Mouse (Mus musculus) lung, postnatal 0 days (tissue): ENCODE results near the gene Oxct2a. TPM values are rescaled to one million over a fixed set of nuclear protein-coding genes. Genes with fewer than 3 reads are reported as not detected.
"Not testable (repeated sequence)": the region's sequence is repeated elsewhere in the genome, so short reads cannot be mapped to it uniquely, and the experiment has no call there.

Experiments
- ATAC-seq: fragments of 200-750 bp; cut with Nextera tagmentation; 2 replicates; pipeline ENCODE4 v1.8.0; 2017; ENCODE audit warnings: moderate library complexity
- DNase-seq: peaks from one replicate; pipeline ENCODE4 v3.0.0-alpha.2; 2016; ENCODE audit warnings: low spot score
- H3K27ac ChIP-seq: fragments of 300-500 bp; sonication (generic); 2 replicates; pipeline ENCODE4 v1.5.1; 2014; ENCODE audit warnings: antibody characterized with exemption, mild to moderate bottlenecking, low read length, mixed read lengths
- H3K27me3 ChIP-seq: fragments of 300-500 bp; sonication (generic); replicated peaks from 2 replicates; pipeline ENCODE4 v1.6.1; 2014; ENCODE audit warnings: low read length, mixed read lengths; ENCODE audit not compliant: insufficient read depth
- H3K36me3 ChIP-seq: fragments of 300-500 bp; sonication (generic); 2 replicates; pipeline ENCODE4 v1.6.1; 2014; ENCODE audit warnings: low read length, mixed read lengths; ENCODE audit not compliant: insufficient read depth
- H3K4me1 ChIP-seq: fragments of 300-500 bp; sonication (generic); 2 replicates; pipeline ENCODE4 v1.6.1; 2014; ENCODE audit warnings: antibody characterized with exemption, low read depth, low read length, mixed read lengths; ENCODE audit not compliant: insufficient read depth
- H3K4me2 ChIP-seq: fragments of 300-500 bp; sonication (generic); replicated peaks from 2 replicates; pipeline ENCODE4 v1.6.1; 2014; ENCODE audit warnings: low read depth, mild to moderate bottlenecking, low read length, moderate library complexity, mixed read lengths
- H3K4me3 ChIP-seq: fragments of 300-500 bp; sonication (generic); 2 replicates; pipeline ENCODE4 v1.5.1; 2014; ENCODE audit warnings: low read depth, low read length
- H3K9ac ChIP-seq: fragments of 300-500 bp; sonication (generic); replicated peaks from 2 replicates; pipeline ENCODE4 v1.6.1; 2014; ENCODE audit warnings: low read depth, mild to moderate bottlenecking
- H3K9me3 ChIP-seq: fragments of 300-500 bp; sonication (generic); 2 replicates; pipeline ENCODE4 v1.6.1; 2016; ENCODE audit warnings: low read length, mixed read lengths
- CTCF ChIP-seq: IDR thresholded peaks from 2 replicates; pipeline ENCODE4 v1.5.1; 2016; ENCODE audit warnings: antibody characterized with exemption, mild to moderate bottlenecking
- EP300 ChIP-seq: IDR thresholded peaks from 2 replicates; pipeline ENCODE4 v1.6.1; 2016; ENCODE audit warnings: antibody characterized with exemption, mild to moderate bottlenecking, control low read depth
- WGBS: fragments of 180-500 bp; shearing (Covaris S2); extraction: QIAGEN DNeasy Blood & Tissue Kit; methylation state at CpG from one replicate; pipeline ENCODE4 v1.1.7; 2014; 5-methylcytosine and 5-hydroxymethylcytosine counted together
- polyA plus RNA-seq: library from polyadenylated mRNA; unstranded; fragments of >200 nt; fragmentation: Nextera tagmentation; extraction: Ambion mirVana; gene quantifications from 2 replicates; pipeline ENCODE4 v1.2.1, GENCODE M21; 2015

Oxct2a gene
- polyA plus RNA-seq, 1 experiment from 2014 or later, result not detected

DNA sequence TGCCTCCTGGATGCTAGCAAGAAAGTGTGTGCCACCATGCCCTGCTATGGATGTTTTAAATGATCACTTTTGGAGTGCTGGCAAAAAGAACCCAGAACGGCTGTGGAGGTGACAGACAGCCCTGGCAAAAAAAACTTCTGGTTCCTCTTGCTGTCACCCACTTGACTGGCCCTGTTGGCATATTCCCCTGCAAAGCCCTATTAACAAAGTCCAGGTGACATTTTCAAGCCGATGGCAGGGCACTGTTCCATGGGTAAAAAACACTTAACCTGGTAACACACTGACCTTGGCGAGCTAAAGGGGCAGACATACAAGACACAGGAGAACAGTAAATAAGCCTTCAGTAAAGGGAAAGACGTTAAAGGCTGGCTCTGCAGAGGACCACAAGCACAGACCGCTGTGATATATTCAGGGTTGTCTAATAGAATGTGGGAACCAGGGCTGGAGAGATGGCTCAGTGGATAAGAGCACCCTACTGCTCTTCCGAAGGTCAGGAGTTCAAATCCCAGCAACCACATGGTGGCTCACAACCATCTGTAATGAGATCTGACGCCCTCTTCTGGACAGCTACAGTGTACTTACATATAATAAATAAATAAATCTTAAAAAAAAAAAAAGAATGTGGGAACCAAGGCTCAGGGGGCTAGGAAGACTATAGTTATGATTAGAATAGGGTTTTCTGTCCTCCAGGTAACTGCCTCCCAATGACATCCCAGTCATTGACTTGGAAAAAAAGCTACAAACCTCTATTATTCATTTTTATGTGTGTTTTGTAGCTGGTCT is 29.6 kb downstream of the Oxct2a start:
- Histone ChIP-seq H3K4me1 (no peaks in the 10 kb centered on the region), H3K9me3 (no peaks in the 10 kb centered on the region), H3K9ac (no peak overlapping the region), H3K27ac (no peak overlapping the region), H3K27me3 (no peaks in the 10 kb centered on the region), H3K36me3 (peaks cover 30% of the 10 kb centered on the region; the same call in 1 of the 2 replicates), H3K4me2 (no peak overlapping the region), H3K4me3 (no peak overlapping the region)
- TF ChIP-seq EP300 (no peak), CTCF (no peak)
- ATAC-seq (no peak), DNase-seq (no peak)
- 74% methylated on average over 7 of the region's 7 CpGs for WGBS

DNA sequence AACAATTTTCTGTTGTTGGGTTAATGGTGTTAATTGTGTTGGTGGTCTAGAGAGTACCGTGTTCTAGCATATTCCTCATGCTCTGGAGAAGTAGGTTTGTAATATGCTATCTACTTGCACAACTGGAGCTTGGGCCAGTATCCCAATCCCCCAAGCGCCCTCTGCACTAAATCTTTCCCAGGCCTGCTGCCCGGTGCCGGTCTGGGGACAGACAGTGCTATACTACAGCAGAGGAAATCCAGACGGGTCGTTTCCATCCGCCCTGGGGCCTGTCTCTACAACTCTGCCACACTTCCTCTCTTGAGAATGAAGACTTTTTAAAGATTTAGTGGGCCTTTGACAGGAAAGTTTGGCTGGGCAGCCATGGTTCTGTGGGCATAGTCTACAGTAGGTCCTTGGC is 30.4 kb downstream of the Oxct2a start:
- no peak for TF ChIP-seq EP300
- TF ChIP-seq CTCF, result no peak
- Histone ChIP-seq H3K4me3 (no peak overlapping the region), H3K36me3 (peaks cover 30% of the 10 kb centered on the region; the same call in 1 of the 2 replicates), H3K27ac (no peak overlapping the region), H3K27me3 (no peaks in the 10 kb centered on the region), H3K9me3 (no peaks in the 10 kb centered on the region), H3K4me2 (no peak overlapping the region), H3K9ac (no peak overlapping the region), H3K4me1 (no peaks in the 10 kb centered on the region)
- 91% methylated on average over 5 of the region's 7 CpGs for WGBS
- no peak for ATAC-seq
- DNase-seq, result no peak

DNA sequence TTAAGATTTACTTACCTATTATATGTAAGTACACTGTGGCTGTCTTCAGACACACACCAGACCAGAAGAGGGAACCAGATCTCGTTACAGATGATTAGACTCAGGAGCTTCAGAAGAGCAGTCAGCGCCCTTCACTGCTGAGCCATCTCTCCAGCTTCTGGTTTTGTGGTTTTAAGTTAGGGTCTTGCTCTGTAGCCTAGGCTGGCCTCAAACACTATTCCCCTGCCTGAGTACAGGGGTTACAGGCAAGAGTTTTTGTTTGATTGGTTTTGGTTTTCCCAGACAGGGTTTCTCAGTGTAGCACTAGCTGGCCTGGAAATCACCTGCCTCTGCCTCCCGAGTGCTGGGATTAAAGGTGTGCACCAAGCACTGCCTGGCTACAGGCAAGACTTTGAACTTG is 31.0 kb downstream of the Oxct2a start:
- no peaks in the 10 kb centered on the region for H3K9me3 ChIP-seq
- no peak overlapping the region for H3K9ac ChIP-seq
- peaks cover 30% of the 10 kb centered on the region; the same call in 1 of the 2 replicates for H3K36me3 ChIP-seq
- TF ChIP-seq EP300 (no peak), CTCF (no peak)
- DNase-seq (no peak), ATAC-seq (no peak)
- no peak overlapping the region for H3K4me3 ChIP-seq
- no peaks in the 10 kb centered on the region for H3K27me3 ChIP-seq
- 93% methylated on average over 3 of the region's 3 CpGs for WGBS
- H3K4me1 ChIP-seq, result no peaks in the 10 kb centered on the region
- no peak overlapping the region for H3K4me2 ChIP-seq
- no peak overlapping the region for H3K27ac ChIP-seq

DNA sequence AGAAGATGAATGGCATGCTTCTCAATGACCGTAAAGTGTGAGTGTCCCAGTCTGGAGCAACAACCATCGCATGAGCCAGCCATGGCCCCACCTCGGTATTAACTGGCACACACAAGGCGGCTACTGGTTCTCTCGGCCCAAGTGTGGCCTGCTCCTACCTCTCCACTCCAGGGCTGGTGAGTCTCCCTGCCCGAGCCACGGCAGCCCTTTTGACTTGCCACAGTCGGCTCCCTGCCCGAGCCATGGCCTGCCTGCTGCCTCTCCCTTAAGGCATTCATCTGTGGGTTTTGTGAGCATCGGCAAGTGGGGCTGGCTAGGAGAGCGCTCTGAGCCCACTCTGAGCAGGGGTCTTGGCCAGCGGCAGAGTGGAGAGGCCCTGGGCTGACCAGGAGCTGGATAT is 34.4 kb downstream of the Oxct2a start:
- peaks cover 9% of the 10 kb centered on the region; the same call in 1 of the 2 replicates for H3K4me1 ChIP-seq
- H3K9ac ChIP-seq, result no peak overlapping the region
- DNase-seq, result no peak
- peaks cover 17% of the 10 kb centered on the region; the same call in 1 of the 2 replicates for H3K36me3 ChIP-seq
- no peaks in the 10 kb centered on the region for H3K27me3 ChIP-seq
- no peak overlapping the region for H3K4me3 ChIP-seq
- no peak overlapping the region for H3K4me2 ChIP-seq
- no peak for TF ChIP-seq EP300
- H3K27ac ChIP-seq, result no peak overlapping the region
- WGBS, result 91% methylated on average over 12 of the region's 12 CpGs
- no peaks in the 10 kb centered on the region for H3K9me3 ChIP-seq
- no peak for ATAC-seq

DNA sequence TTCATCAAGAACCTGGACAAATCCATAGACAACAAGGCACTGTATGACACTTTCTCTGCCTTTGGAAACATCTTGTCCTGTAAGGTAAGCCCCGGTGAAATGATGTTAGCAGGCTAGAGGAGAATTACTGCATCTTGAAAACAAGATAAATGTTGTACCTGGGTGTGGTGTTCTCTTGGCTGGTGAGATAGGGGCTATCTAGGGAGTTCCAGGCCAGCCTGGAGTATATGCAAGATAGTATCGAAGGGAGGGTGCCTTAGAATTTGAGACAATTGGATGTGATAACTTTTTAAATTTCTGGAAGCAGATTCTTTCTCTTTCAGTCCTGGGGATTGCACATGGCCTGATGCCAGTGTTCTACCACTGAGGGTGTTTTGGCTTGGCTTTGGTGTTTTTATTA is 36.6 kb downstream of the Oxct2a start:
- H3K9ac ChIP-seq, result no peak overlapping the region
- peaks cover 7% of the 10 kb centered on the region; the same call in 1 of the 2 replicates for H3K36me3 ChIP-seq
- no peak overlapping the region for H3K27ac ChIP-seq
- TF ChIP-seq EP300 (no peak), CTCF (no peak)
- H3K4me3 ChIP-seq, result no peak overlapping the region
- H3K27me3 ChIP-seq, result no peaks in the 10 kb centered on the region
- WGBS, result 94% methylated on average over 2 of the region's 2 CpGs
- no peaks in the 10 kb centered on the region for H3K9me3 ChIP-seq
- no peak overlapping the region for H3K4me2 ChIP-seq
- peaks cover 13% of the 10 kb centered on the region; the same call in 1 of the 2 replicates for H3K4me1 ChIP-seq
- ATAC-seq (no peak), DNase-seq (no peak)

DNA sequence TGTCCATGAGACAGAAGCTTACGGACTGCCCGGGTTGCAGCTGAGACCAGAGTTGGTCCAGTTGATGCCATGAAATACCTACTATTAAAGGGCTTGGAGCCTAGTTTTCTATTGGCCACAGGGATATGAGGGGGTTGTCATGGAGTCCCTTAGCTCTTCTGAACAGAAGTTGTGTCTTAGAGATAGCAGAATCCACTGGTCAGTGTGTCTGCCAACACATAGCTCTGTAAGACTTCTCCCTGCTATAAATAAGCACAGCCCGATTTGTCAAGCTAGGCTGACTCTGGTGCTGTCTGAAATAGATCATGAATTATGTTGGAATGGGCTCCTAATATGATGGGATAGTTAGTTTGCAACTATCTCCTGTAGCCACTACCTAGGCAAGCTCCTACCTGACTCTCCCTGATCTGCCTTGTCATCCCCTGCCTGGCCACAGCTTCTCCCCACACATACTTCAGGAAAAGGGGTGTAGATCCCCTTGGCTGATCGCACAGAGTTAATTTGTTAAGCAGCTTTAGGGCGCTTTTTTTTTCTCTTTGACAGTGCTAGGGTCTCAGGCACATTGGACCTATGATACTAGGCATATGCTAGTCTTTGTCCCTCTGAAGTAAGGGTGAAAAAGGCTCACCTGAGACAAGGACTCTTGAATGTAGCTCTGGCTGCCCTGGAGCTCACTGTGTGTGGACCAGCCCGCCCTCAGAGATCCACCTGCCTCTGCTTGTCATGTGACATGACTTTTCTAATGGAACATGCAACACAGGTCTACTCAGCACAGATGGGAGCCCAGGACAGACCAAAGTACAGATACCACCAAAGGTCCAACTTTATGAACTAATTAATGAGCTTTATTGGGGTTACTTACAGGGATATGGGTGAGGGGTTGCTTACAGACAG is 38.5 kb downstream of the Oxct2a start:
- Histone ChIP-seq H3K27me3 (no peaks in the 10 kb centered on the region), H3K4me2 (0 out of 2 replicates have a peak overlapping the region, but pooled peaks have one; percentile 57), H3K36me3 (no peaks in the 10 kb centered on the region), H3K9me3 (no peaks in the 10 kb centered on the region), H3K4me1 (peaks cover 13% of the 10 kb centered on the region; the same call in 1 of the 2 replicates), H3K9ac (no peak overlapping the region), H3K4me3 (no peak overlapping the region), H3K27ac (no peak overlapping the region)
- DNase-seq (no peak), ATAC-seq (no peak)
- TF ChIP-seq CTCF (no peak), EP300 (no peak)
- WGBS, result 58% methylated on average over 6 of the region's 6 CpGs

DNA sequence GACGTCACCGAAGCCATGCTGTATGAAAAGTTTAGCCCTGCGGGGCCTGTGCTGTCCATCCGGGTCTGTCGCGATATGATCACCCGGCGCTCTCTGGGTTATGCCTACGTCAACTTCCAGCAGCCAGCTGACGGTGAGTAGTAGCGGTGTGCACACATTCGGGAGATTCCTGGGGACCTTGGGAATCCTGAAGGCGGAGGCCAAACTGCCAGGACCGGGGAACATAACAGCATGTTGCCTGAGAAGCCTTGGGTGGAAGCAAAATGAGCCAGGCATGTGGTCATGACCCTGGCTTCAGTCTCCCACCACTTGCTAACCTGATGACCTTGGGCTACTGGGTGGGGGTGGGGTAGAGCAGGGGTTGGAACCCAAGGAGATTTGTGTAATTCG is 39.8 kb downstream of the Oxct2a start:
- DNase-seq (peak; percentile 44), ATAC-seq (peak; percentile 35)

DNA sequence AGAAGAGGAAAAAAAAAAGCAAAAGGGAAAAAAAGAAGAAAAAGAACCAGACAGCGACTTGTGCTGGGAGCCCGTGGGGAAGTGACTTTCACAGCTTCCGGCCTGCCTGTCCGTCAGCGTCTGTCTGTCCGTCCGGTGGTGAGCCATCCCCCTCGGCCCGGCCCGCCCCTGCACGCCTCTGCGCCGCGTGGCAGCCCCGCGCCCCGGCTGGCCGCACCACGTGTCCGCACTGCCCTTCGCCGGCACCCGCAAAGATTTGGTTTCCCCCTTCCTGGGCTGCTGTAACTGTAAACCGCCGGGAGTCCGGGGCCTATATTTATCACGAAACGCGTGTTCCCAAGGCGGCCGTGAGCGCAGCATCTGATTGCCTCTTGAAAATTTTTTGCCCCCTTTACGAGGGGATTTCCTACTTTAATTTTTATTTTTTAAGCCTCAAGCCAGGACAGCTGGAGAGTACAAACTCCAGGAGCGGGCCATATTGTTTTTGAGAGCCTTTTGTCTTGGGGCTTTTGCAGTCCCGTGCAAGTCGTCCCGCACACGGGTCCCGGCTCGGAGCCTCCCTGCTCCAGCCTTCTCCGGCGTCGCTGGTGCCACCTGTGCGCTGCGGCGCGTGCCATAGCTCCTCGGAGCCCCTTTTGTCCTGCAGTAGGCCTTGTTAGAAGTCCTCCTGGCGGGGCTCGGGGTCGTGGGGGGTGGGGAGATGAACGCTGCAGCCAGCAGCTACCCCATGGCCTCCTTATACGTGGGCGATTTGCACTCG is 40.3 kb downstream of the Oxct2a start:
- not testable (repeated sequence) for H3K27ac ChIP-seq, H3K36me3 ChIP-seq, H3K27me3 ChIP-seq, H3K9me3 ChIP-seq
- WGBS, result under 1% methylated on average over 31 of the region's 55 CpGs
- ATAC-seq (peak; percentile 75), DNase-seq (peak; percentile 31)
- peak overlapping the region; percentile 40 for H3K4me3 ChIP-seq
- H3K4me2 ChIP-seq, result peak overlapping the region; percentile 57
- peaks cover 13% of the 10 kb centered on the region; the same call in 1 of the 2 replicates for H3K4me1 ChIP-seq
- H3K9ac ChIP-seq, result 0 out of 2 replicates have a peak overlapping the region, but pooled peaks have one; percentile 16

More for the DNA sequence above, 39.8 kb downstream of the Oxct2a start:
- H3K4me3 ChIP-seq, result peak overlapping the region; percentile 40
- H3K27me3 ChIP-seq, H3K27ac ChIP-seq, H3K36me3 ChIP-seq, H3K9ac ChIP-seq, H3K9me3 ChIP-seq: not testable (repeated sequence)
- peaks cover 13% of the 10 kb centered on the region; the same call in 1 of the 2 replicates for H3K4me1 ChIP-seq
- H3K4me2 ChIP-seq, result peak overlapping the region; percentile 57
- 0% methylated on average over 12 of the region's 15 CpGs for WGBS
